Mouse (Mus musculus) limb, embryonic 11.5 days (tissue): ENCODE data around the gene Wwox. TPM values are rescaled to one million over a fixed set of nuclear protein-coding genes. Genes with fewer than 3 reads are reported as not detected.
A peak's percentile ranks its signal among the peaks of the same experiment; 100 is the strongest.

Experiments
- ATAC-seq: fragments of 200-750 bp; cut with Nextera tagmentation; 2 replicates; pipeline ENCODE4 v1.8.0; 2017; ENCODE audit warnings: low read depth; ENCODE audit not compliant: insufficient number of reproducible peaks, low FRiP score, low TSS enrichment
- DNase-seq: peaks from one replicate; pipeline ENCODE4 v3.0.0-alpha.2; 2015; ENCODE audit warnings: low spot score
- H3K27ac ChIP-seq: fragments of 300-500 bp; sonication (generic); replicated peaks from 2 replicates; pipeline ENCODE4 v1.5.1; 2014; ENCODE audit warnings: low read depth, mild to moderate bottlenecking, low read length
- H3K27me3 ChIP-seq: fragments of 300-500 bp; sonication (generic); 2 replicates; pipeline ENCODE4 v1.6.1; 2014; ENCODE audit warnings: mild to moderate bottlenecking, low read length, mixed read lengths; ENCODE audit not compliant: control insufficient read depth, insufficient read depth
- H3K36me3 ChIP-seq: fragments of 300-500 bp; sonication (generic); 2 replicates; pipeline ENCODE4 v1.6.1; 2014; ENCODE audit warnings: mild to moderate bottlenecking, low read length, moderate library complexity, mixed read lengths; ENCODE audit not compliant: control insufficient read depth, insufficient read depth
- H3K4me1 ChIP-seq: fragments of 300-500 bp; sonication (generic); 2 replicates; pipeline ENCODE4 v1.6.1; 2014; ENCODE audit warnings: low read length, mixed read lengths; ENCODE audit not compliant: control insufficient read depth, insufficient read depth
- H3K4me2 ChIP-seq: fragments of 300-500 bp; sonication (generic); 2 replicates; pipeline ENCODE4 v1.6.1; 2014; ENCODE audit warnings: low read depth, mild to moderate bottlenecking, moderate library complexity; ENCODE audit not compliant: severe bottlenecking
- H3K4me3 ChIP-seq: fragments of 300-500 bp; sonication (generic); 2 replicates; pipeline ENCODE4 v1.5.1; 2014; ENCODE audit warnings: low read depth, low read length
- H3K9ac ChIP-seq: fragments of 300-500 bp; sonication (generic); 2 replicates; pipeline ENCODE4 v1.6.1; 2014; ENCODE audit warnings: mild to moderate bottlenecking, low read length
- H3K9me3 ChIP-seq: fragments of 300-500 bp; sonication (generic); 2 replicates; pipeline ENCODE4 v1.6.1; 2016; ENCODE audit warnings: low read length; ENCODE audit not compliant: control insufficient read depth
- WGBS: fragments of 180-500 bp; shearing (Covaris S2); extraction: QIAGEN DNeasy Blood & Tissue Kit; methylation state at CpG from one replicate; pipeline ENCODE4 v1.1.7; 2014; 5-methylcytosine and 5-hydroxymethylcytosine counted together
- polyA plus RNA-seq: library from polyadenylated mRNA; unstranded; fragments of >200 nt; fragmentation: Nextera tagmentation; extraction: Ambion mirVana; gene quantifications from 2 replicates; pipeline ENCODE4 v1.2.1, GENCODE M21; 2014

Wwox gene
- polyA plus RNA-seq, 1 experiment from 2014 or later = 7.3 TPM

DNA sequence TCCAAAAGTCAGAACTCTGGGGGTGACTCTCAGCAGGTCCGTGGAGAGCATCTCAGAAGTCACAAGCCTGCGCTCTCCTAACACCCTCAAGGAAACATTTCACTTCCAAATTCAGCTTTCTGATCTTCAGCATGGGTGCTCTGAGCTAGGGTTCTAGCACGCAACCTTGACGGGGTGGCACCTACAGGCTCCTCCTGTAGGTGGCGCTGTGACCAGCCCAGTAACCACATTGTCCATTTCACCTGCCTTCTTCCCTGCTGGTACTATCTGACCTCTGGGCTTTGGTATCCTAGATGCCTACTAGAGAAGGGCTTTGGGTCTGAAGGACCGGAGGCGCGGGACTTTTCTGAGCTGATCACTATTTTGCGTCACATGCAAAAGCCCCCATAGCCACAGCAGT is 444.5 kb downstream of the Wwox start:
- no peak overlapping the region for H3K27ac ChIP-seq
- DNase-seq (no peak), ATAC-seq (no peak)
- no peaks in the 10 kb centered on the region for H3K36me3 ChIP-seq
- H3K4me1 ChIP-seq = peaks cover 7% of the 10 kb centered on the region
- 76% methylated on average over 9 of the region's 9 CpGs for WGBS
- H3K4me2 ChIP-seq = no peak overlapping the region
- H3K9me3 ChIP-seq = no peaks in the 10 kb centered on the region
- no peak overlapping the region for H3K9ac ChIP-seq
- H3K27me3 ChIP-seq = no peaks in the 10 kb centered on the region
- H3K4me3 ChIP-seq = no peak overlapping the region

DNA sequence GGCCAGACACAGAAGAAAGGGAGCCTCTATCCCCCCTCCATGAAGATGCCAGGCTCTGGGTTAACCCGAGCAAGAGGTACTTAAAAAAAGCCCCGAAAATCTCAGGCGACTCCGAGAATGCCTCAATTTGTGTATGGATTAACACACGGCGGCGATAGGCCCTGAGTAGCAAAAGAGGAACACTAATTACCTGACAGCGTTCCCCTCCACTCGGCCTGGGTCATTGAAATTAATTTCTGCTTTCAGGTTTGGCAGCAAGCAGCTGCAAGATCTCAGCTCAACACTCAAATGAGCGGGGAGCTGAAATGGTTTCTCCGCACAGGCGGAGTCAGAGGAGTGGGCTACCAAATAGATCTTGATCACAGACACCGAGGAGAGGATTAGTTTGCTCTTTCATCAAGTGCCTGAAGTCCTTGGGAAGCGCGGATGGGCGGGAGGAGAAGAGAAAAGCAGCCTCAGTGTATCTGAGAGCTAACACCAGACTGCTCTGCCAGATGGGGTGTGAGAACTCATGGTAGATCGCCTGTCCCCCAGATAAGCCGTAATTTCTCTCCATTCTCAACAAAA is 445.7 kb downstream of the Wwox start:
- ATAC-seq (no peak), DNase-seq (no peak)
- Histone ChIP-seq H3K27me3 (no peaks in the 10 kb centered on the region), H3K4me3 (no peak overlapping the region), H3K9me3 (no peaks in the 10 kb centered on the region), H3K27ac (no peak overlapping the region), H3K9ac (no peak overlapping the region), H3K4me1 (peaks cover 8% of the 10 kb centered on the region), H3K36me3 (no peaks in the 10 kb centered on the region), H3K4me2 (no peak overlapping the region)
- 38% methylated on average over 18 of the region's 18 CpGs for WGBS

DNA sequence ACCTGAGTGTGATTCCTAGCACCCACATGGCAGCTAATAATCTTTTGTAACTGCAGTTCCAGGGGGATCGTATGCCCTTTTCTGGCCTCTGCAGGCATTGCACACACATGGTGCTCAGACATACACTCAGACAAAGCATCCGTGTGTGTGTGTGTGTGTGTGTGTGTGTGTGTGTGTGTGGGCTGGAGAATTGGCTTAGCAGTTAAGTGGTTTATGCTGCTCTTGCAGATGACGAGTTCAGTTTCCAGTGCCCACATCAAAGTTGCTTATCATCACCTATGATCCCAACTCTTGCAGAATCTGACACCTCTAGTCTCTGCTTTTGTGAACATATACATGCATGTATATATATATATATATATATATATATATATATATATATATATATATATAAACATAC is 448.9 kb downstream of the Wwox start:
- no peak overlapping the region for H3K27ac ChIP-seq
- H3K36me3 ChIP-seq = no peaks in the 10 kb centered on the region
- no peak overlapping the region for H3K4me2 ChIP-seq
- WGBS = 95% methylated on average over 3 of the region's 3 CpGs
- DNase-seq (no peak), ATAC-seq (no peak)
- no peaks in the 10 kb centered on the region for H3K27me3 ChIP-seq
- H3K4me3 ChIP-seq = no peak overlapping the region
- no peaks in the 10 kb centered on the region for H3K9me3 ChIP-seq
- H3K4me1 ChIP-seq = 0 out of 2 replicates have a peak, but pooled peaks cover 2% of the 10 kb centered on the region
- H3K9ac ChIP-seq = no peak overlapping the region

DNA sequence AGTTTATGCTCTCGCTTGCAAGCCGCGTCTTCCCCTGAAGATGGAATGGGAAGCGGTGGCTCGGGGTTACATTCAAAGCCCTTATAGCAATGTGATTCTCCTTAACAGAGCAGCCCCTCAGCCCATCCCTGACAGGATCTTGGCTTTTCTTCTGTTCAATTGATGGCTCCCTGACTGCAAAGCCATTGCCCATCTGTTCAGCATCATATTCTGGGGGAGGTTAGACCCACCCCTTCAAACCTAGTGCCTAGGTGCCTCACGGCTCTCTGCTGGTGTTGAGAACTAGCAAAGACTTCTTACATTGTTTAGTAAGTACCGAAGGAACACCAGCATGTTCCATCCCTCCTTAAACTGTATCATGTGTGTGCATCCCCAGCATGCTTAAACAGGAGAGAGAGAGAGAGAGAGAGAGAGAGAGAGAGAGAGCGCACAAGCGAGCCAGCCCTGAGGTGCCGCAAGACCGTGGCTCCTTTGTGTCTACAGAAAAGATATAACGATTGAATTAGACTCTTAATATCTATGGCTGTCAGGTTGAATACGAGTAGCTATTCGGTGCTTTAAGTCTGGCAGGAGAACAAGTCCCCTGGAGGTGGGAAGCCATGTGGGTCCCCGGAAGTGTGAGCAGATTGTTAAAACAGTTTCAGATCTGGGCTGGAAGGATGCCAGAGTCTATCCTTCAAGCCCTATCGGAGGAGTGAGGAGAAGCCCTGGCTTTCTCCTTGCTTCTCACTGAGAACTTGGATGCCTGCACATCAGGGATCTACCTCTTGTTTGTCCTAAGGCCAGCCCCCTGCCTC is 450.3 kb downstream of the Wwox start:
- WGBS = 83% methylated on average over 16 of the region's 16 CpGs
- Histone ChIP-seq H3K36me3 (no peaks in the 10 kb centered on the region), H3K4me2 (no peak overlapping the region), H3K9ac (no peak overlapping the region), H3K4me3 (no peak overlapping the region), H3K4me1 (0 out of 2 replicates have a peak, but pooled peaks cover 2% of the 10 kb centered on the region), H3K27me3 (no peaks in the 10 kb centered on the region), H3K9me3 (no peaks in the 10 kb centered on the region), H3K27ac (no peak overlapping the region)
- DNase-seq = no peak
- no peak for ATAC-seq

DNA sequence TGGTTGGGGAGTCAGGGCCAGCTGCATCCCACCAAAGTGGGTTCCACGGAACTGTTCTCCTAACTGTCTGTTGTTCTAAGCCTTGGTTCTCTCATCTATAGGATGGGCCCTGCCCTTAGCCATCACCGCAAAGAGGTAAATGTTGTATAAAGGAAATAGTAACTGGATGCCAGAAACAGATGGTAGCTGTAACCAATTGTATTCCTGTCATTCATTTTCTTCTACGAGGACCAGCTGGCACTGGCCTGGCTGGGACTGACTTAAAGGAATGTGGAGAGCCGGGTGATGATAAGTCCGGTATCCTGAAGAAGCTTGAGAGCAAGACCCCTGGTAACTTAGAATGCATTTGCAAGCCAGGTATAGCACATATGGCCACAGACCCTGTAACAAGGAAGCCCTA is 451.0 kb downstream of the Wwox start:
- 0 out of 2 replicates have a peak, but pooled peaks cover 2% of the 10 kb centered on the region for H3K4me1 ChIP-seq
- H3K27me3 ChIP-seq = no peaks in the 10 kb centered on the region
- no peaks in the 10 kb centered on the region for H3K36me3 ChIP-seq
- H3K27ac ChIP-seq = no peak overlapping the region
- H3K4me2 ChIP-seq = no peak overlapping the region
- H3K4me3 ChIP-seq = no peak overlapping the region
- 42% methylated on average over 5 of the region's 5 CpGs for WGBS
- 0 out of 2 replicates have a peak, but pooled peaks have one; percentile 39 for ATAC-seq
- no peak for DNase-seq
- no peak overlapping the region for H3K9ac ChIP-seq
- no peaks in the 10 kb centered on the region for H3K9me3 ChIP-seq

DNA sequence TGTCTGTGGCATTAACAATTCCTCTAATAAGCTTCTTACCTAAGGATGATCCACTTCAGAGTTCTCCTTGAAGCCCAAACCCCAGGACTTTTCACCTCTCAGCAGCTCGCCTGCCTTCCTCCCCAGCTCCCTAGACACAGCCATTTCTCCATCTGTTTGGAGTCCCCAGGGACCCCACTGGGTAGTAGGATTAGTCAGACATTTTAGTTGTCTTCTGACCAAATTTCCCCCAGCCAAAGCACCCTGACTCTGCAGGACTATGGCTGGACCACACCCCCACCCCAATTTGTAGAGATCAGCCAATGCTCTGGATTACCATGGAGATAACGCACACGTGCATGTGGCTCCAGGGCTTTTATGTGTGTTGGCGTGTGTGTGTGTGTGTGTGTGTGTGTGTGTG is 451.8 kb downstream of the Wwox start:
- no peaks in the 10 kb centered on the region for H3K27me3 ChIP-seq
- H3K4me1 ChIP-seq = 0 out of 2 replicates have a peak, but pooled peaks cover 2% of the 10 kb centered on the region
- H3K9me3 ChIP-seq = no peaks in the 10 kb centered on the region
- no peak for DNase-seq
- H3K4me2 ChIP-seq = no peak overlapping the region
- H3K27ac ChIP-seq = no peak overlapping the region
- no peak overlapping the region for H3K4me3 ChIP-seq
- no peak for ATAC-seq
- 77% methylated on average over 4 of the region's 4 CpGs for WGBS
- no peak overlapping the region for H3K9ac ChIP-seq
- H3K36me3 ChIP-seq = no peaks in the 10 kb centered on the region

DNA sequence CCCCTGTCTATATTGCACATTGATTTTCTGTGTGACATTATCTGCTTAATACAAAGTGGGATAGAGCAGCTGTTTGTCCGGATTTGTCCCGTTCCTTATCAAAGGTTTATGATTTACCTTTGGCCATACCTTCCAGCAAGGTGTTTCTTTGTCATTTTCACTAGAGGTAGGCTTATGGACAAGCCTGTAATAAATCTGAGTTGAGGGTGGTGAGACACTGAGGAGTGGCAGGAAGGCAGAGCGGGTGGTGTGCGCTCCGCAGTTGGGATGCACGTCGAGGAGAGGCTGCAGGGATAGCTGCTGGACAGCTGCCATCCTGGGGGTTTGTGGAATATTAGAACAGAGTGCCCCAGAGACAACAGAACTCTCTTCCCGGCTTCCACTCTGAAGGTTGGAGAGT is 458.0 kb downstream of the Wwox start:
- H3K36me3 ChIP-seq = no peaks in the 10 kb centered on the region
- ATAC-seq = no peak

DNA sequence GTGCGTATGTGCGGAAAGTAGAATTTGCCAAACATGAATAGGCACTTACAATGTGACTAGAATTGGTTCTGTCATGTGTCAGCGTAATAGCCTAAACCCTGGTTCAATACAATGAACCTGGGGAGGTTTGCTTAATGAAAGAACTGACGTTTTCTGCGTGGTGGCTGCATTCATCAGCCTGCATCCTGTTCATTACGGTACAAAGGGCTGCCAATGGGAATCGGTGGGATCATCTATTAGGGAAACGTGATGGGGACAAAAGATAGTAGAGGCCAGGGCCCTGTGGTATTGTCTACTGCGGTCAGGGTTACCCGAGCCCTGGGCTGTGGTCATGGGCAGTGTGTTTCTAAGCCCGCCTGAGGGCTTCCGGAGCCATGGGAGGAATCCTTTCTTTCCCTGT is 459.7 kb downstream of the Wwox start:
- H3K27me3 ChIP-seq = no peaks in the 10 kb centered on the region
- no peak overlapping the region for H3K9ac ChIP-seq
- DNase-seq = no peak
- WGBS = 92% methylated on average over 12 of the region's 12 CpGs
- H3K27ac ChIP-seq = no peak overlapping the region
- no peak overlapping the region for H3K4me3 ChIP-seq
- no peaks in the 10 kb centered on the region for H3K36me3 ChIP-seq
- no peak overlapping the region for H3K4me2 ChIP-seq
- no peaks in the 10 kb centered on the region for H3K9me3 ChIP-seq
- no peaks in the 10 kb centered on the region for H3K4me1 ChIP-seq
- no peak for ATAC-seq

More for the DNA sequence above, 458.0 kb downstream of the Wwox start:
- no peak for DNase-seq
- H3K9me3 ChIP-seq = no peaks in the 10 kb centered on the region
- WGBS = 91% methylated on average over 8 of the region's 8 CpGs
- H3K4me1 ChIP-seq = no peaks in the 10 kb centered on the region
- no peak overlapping the region for H3K4me2 ChIP-seq
- H3K27ac ChIP-seq = no peak overlapping the region
- H3K9ac ChIP-seq = no peak overlapping the region
- no peaks in the 10 kb centered on the region for H3K27me3 ChIP-seq
- H3K4me3 ChIP-seq = no peak overlapping the region
